Mouse (Mus musculus): ENCODE measurements around the gene Teddm1b. TPM values are rescaled to one million over a fixed set of nuclear protein-coding genes. Genes with fewer than 3 reads are reported as not detected.

The Teddm1b gene
- total and polyA plus RNA-seq, 3 experiments = 0.05 to 0.30 TPM; not detected in 1

- peaks cover 21% of the 10 kb centered on the region for H3K27me3 ChIP-seq (ENCODE audit: insufficient read depth, low read length)
- ATAC-seq (ENCODE audit: extremely low read depth, insufficient number of reproducible peaks, low FRiP score, poor library complexity, severe bottlenecking) (no peak), DNase-seq (ENCODE audit: low spot score) (no peak)
- no peaks in the 10 kb centered on the region for H3K9me3 ChIP-seq (replicated peaks)
- H3K4me3 ChIP-seq (ENCODE audit: low read depth, low read length) = no peak overlapping the region
- H3K4me1 ChIP-seq (ENCODE audit: insufficient read depth, low read depth, low read length) = peaks cover 6% of the 10 kb centered on the region
- TF ChIP-seq GATA1 (IDR thresholded peaks at IDR 0.05; ENCODE audit: borderline replicate concordance, low read length) = no peak
- TF ChIP-seq CTCF (IDR thresholded peaks at IDR 0.05; ENCODE audit: low read depth, low read length) = no peak
- TF ChIP-seq TAL1 (conservative IDR thresholded peaks at IDR 0.05; ENCODE audit: low read depth, low read length) = no peak
- no peak for TF ChIP-seq GATA2 (IDR thresholded peaks at IDR 0.05; ENCODE audit: borderline replicate concordance, low read depth, low read length)
- TF ChIP-seq POLR2AphosphoS5 (IDR thresholded peaks at IDR 0.05; ENCODE audit: insufficient replicate concordance, low read depth, low read length) = no peak
- H3K36me3 ChIP-seq (replicated peaks) = no peaks in the 10 kb centered on the region
These were observed 19.6 kb downstream of the Teddm1b start for GRCm38 (mm10) chr1:153893746-153894145.

- no peak for DNase-seq (ENCODE audit: low spot score)
- TF ChIP-seq GATA1 (IDR thresholded peaks at IDR 0.05; ENCODE audit: borderline replicate concordance, low read length) = no peak
- no peak for TF ChIP-seq GATA2 (IDR thresholded peaks at IDR 0.05; ENCODE audit: borderline replicate concordance, low read depth, low read length)
- TF ChIP-seq CTCF (IDR thresholded peaks at IDR 0.05; ENCODE audit: low read depth, low read length) = no peak
- TF ChIP-seq POLR2AphosphoS5 (IDR thresholded peaks at IDR 0.05; ENCODE audit: insufficient replicate concordance, low read depth, low read length) = no peak
- TF ChIP-seq TAL1 (conservative IDR thresholded peaks at IDR 0.05; ENCODE audit: low read depth, low read length) = no peak
- no peak for ATAC-seq (ENCODE audit: extremely low read depth, insufficient number of reproducible peaks, low FRiP score, poor library complexity, severe bottlenecking)
- peaks cover 21% of the 10 kb centered on the region for H3K27me3 ChIP-seq (ENCODE audit: insufficient read depth, low read length)
- H3K4me3 ChIP-seq (ENCODE audit: low read depth, low read length) = no peak overlapping the region
- no peaks in the 10 kb centered on the region for H3K36me3 ChIP-seq (replicated peaks)
- H3K9me3 ChIP-seq (replicated peaks) = no peaks in the 10 kb centered on the region
- peaks cover 12% of the 10 kb centered on the region for H3K4me1 ChIP-seq (ENCODE audit: insufficient read depth, low read depth, low read length)
These were observed 20.2 kb downstream of the Teddm1b start for GRCm38 (mm10) chr1:153894201-153894893.

DNA sequence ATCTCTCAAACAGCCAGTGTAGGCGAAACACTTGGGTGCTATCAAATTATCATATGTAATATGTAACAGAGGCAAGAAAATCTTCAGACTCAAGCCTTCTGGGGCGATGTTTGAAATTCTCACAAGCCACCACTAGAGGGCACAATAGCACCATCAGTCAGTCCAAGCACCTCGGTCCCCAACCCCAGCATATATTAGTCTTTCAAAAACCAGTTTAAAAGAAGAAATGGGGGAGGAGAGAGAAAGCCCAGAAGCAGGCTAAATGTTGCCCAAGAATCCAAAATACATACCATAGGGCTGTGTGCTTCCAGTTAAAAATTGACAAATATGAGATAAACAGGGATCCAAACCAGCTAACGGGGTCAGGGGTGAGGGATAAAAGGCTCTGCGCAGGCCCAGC lies 20.8 kb downstream of the Teddm1b start:
- H3K4me1 ChIP-seq (ENCODE audit: insufficient read depth, low read depth, low read length) = peaks cover 14% of the 10 kb centered on the region
- no peak overlapping the region for H3K4me3 ChIP-seq (ENCODE audit: low read depth, low read length)
- no peaks in the 10 kb centered on the region for H3K9me3 ChIP-seq (replicated peaks)
- ATAC-seq (ENCODE audit: extremely low read depth, insufficient number of reproducible peaks, low FRiP score, poor library complexity, severe bottlenecking) (no peak), DNase-seq (ENCODE audit: low spot score) (peak; percentile 44)
- TF ChIP-seq POLR2AphosphoS5 (IDR thresholded peaks at IDR 0.05; ENCODE audit: insufficient replicate concordance, low read depth, low read length) = no peak
- peak; percentile 25; the same call in 1 of the 2 replicates for TF ChIP-seq CTCF (IDR thresholded peaks at IDR 0.05; ENCODE audit: low read depth, low read length)
- H3K36me3 ChIP-seq (replicated peaks) = no peaks in the 10 kb centered on the region
- H3K27me3 ChIP-seq (ENCODE audit: insufficient read depth, low read length) = peaks cover 21% of the 10 kb centered on the region

DNA sequence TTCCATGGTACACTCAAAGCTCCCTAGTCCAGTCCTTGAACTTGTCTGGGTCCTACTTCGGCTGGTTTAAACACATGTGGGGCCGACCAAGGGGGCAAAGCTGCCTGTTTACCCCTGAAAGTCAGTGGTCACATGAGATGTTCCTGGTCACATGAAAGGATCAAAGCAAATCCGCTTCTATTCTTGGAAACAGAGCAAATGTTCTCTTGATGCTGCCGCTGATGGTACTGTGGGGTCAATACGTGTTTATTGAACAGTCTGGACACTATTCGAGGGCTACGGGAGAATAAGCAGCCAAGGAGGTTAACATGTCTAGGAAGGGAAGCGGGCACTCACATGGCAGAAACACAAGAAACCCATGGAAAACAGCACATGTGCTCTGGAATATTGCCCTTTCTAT lies 23.1 kb downstream of the Teddm1b start:
- Histone ChIP-seq H3K27me3 (ENCODE audit: insufficient read depth, low read length) (peaks cover 13% of the 10 kb centered on the region; the same call in 1 of the 2 replicates), H3K36me3 (replicated peaks) (peaks cover 4% of the 10 kb centered on the region), H3K4me3 (ENCODE audit: low read depth, low read length) (no peak overlapping the region), H3K4me1 (ENCODE audit: insufficient read depth, low read depth, low read length) (peaks cover 29% of the 10 kb centered on the region), H3K9me3 (replicated peaks) (no peaks in the 10 kb centered on the region)
- no peak for ATAC-seq (ENCODE audit: extremely low read depth, insufficient number of reproducible peaks, low FRiP score, poor library complexity, severe bottlenecking)
- TF ChIP-seq POLR2AphosphoS5 (IDR thresholded peaks at IDR 0.05; ENCODE audit: insufficient replicate concordance, low read depth, low read length) = no peak
- no peak for TF ChIP-seq GATA1 (IDR thresholded peaks at IDR 0.05; ENCODE audit: borderline replicate concordance, low read length)
- no peak for TF ChIP-seq GATA2 (IDR thresholded peaks at IDR 0.05; ENCODE audit: borderline replicate concordance, low read depth, low read length)
- TF ChIP-seq CTCF (IDR thresholded peaks at IDR 0.05; ENCODE audit: low read depth, low read length) = no peak
- no peak for TF ChIP-seq TAL1 (conservative IDR thresholded peaks at IDR 0.05; ENCODE audit: low read depth, low read length)
- no peak for DNase-seq (ENCODE audit: low spot score)

DNA sequence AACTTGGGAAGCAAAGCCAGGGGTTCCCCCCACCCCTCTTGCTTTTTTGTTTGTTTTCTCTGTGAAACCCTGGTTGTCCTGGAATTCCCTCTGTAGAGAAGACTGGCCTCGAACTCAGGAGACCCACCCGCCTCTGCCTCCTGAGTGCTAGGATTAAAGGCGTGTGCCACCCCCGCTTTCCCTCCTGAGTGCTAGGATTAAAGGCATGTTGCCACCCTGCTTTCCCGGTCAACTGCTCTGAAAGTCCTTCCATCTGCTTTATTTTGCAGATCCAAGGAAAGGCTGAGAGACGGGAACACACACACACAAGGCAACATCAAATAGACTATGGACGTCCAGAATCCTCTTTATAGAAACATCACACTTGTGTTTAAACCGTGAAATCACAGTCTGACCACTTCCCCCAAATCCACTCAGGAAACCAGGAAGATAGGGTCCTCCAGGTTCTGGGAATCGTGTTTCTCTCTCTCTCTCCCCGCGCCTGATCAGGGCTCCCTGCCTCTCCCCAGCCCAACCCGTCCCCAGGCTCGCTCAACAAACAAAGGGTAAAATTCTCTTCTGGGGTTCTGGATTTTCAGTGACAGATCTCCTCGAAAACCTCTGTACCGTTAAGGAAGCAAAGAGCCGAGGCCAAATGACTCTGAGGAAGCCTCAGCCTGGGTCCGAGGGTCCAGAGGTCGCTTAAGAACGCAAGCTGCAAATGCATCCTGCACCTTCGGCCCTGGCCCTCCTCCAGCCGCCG lies 25.0 kb downstream of the Teddm1b start:
- no peaks in the 10 kb centered on the region for H3K9me3 ChIP-seq (replicated peaks)
- no peak for TF ChIP-seq GATA1 (IDR thresholded peaks at IDR 0.05; ENCODE audit: borderline replicate concordance, low read length)
- no peak for TF ChIP-seq GATA2 (IDR thresholded peaks at IDR 0.05; ENCODE audit: borderline replicate concordance, low read depth, low read length)
- TF ChIP-seq TAL1 (conservative IDR thresholded peaks at IDR 0.05; ENCODE audit: low read depth, low read length) = no peak
- TF ChIP-seq CTCF (IDR thresholded peaks at IDR 0.05; ENCODE audit: low read depth, low read length) = no peak
- TF ChIP-seq POLR2AphosphoS5 (IDR thresholded peaks at IDR 0.05; ENCODE audit: insufficient replicate concordance, low read depth, low read length) = no peak
- no peak for ATAC-seq (ENCODE audit: extremely low read depth, insufficient number of reproducible peaks, low FRiP score, poor library complexity, severe bottlenecking)
- H3K4me3 ChIP-seq (ENCODE audit: low read depth, low read length) = peak overlapping the region; percentile 96
- H3K36me3 ChIP-seq (replicated peaks) = peaks cover 23% of the 10 kb centered on the region
- peaks cover 4% of the 10 kb centered on the region; the same call in 1 of the 2 replicates for H3K27me3 ChIP-seq (ENCODE audit: insufficient read depth, low read length)
- peaks cover 35% of the 10 kb centered on the region for H3K4me1 ChIP-seq (ENCODE audit: insufficient read depth, low read depth, low read length)
- no peak for DNase-seq (ENCODE audit: low spot score)

- peaks cover 4% of the 10 kb centered on the region; the same call in 1 of the 2 replicates for H3K27me3 ChIP-seq (ENCODE audit: insufficient read depth, low read length)
- DNase-seq (ENCODE audit: low spot score) = peak; percentile 88
- TF ChIP-seq GATA1 (IDR thresholded peaks at IDR 0.05; ENCODE audit: borderline replicate concordance, low read length) (no peak), POLR2AphosphoS5 (IDR thresholded peaks at IDR 0.05; ENCODE audit: insufficient replicate concordance, low read depth, low read length) (peak; percentile 96)
These were observed 25.7 kb downstream of the Teddm1b start, which contains the start of the genes Glul and Teddm2 for GRCm38 (mm10) chr1:153899731-153900380. TSS of gene Glul (plus strand) at chr1:153899944. TSS of gene Teddm2 (minus strand) at chr1:153900228.

More at GRCm38 (mm10) chr1:153899731-153900380, 25.7 kb downstream of the Teddm1b start, which contains the start of the genes Glul and Teddm2:
- H3K9me3 ChIP-seq (replicated peaks) = no peaks in the 10 kb centered on the region
- peak; percentile 93 for ATAC-seq (ENCODE audit: extremely low read depth, insufficient number of reproducible peaks, low FRiP score, poor library complexity, severe bottlenecking)
- peaks cover 30% of the 10 kb centered on the region for H3K36me3 ChIP-seq (replicated peaks)
- peaks cover 35% of the 10 kb centered on the region for H3K4me1 ChIP-seq (ENCODE audit: insufficient read depth, low read depth, low read length)
- peak within 1 kb of the TSS; percentile 96 for H3K4me3 ChIP-seq (ENCODE audit: low read depth, low read length)
